In genomic region chr1:69375246-69375645, GRCm38 (mm10) we compare ENCODE assay signal across 26 mouse cellular contexts.
DNase-seq lines count a peak whose midpoint lies in the region; ATAC-seq and TF ChIP-seq lines count a peak whose summit lies in the region.
"Had no signal": no experiment of that assay in that cellular context is flagged by ENCODE, and none has a peak within 500 bp of the region (broad histone marks: within the 10 kb centered on the region; RNA-seq: fewer than 3 reads in every experiment).

No protein-coding gene starts in this region.

- H3K4me2 ChIP-seq in heart, embryonic 13.5 days, result no peak overlapping the region
- peak overlapping the region; percentile 5 for H3K4me2 ChIP-seq in myocyte (ENCODE audit: low read depth)
- H3K4me2 ChIP-seq: forebrain, embryonic 12.5 days; forebrain, embryonic 15.5 days; heart, embryonic 11.5 days; heart, embryonic 15.5 days; hindbrain, embryonic 14.5 days had no signal

- no peak overlapping the region for H3K9ac ChIP-seq in heart, embryonic 13.5 days
- H3K9ac ChIP-seq: forebrain, embryonic 12.5 days; forebrain, embryonic 15.5 days; heart, embryonic 15.5 days; hindbrain, embryonic 14.5 days had no signal

- H3K36me3 ChIP-seq in heart, embryonic 13.5 days, result no peaks in the 10 kb centered on the region
- H3K36me3 ChIP-seq in heart, embryonic 10.5 days, result no peaks in the 10 kb centered on the region; the same call in 1 of the 2 replicates
- H3K36me3 ChIP-seq in myocyte (ENCODE audit: control insufficient read depth, insufficient read depth), result no peaks in the 10 kb centered on the region
- H3K36me3 ChIP-seq: forebrain, embryonic 12.5 days; forebrain, embryonic 15.5 days; heart, embryonic 15.5 days had no signal

- 5% methylated on average over 1 of the region's 1 CpGs for WGBS in heart, embryonic 13.5 days
- 10% methylated on average over 1 of the region's 1 CpGs for WGBS in heart, embryonic 10.5 days

- no peak overlapping the region for H3K4me3 ChIP-seq in heart, embryonic 13.5 days
- no peak overlapping the region for H3K4me3 ChIP-seq in heart, embryonic 10.5 days
- no peak overlapping the region for H3K4me3 ChIP-seq in myocyte
- H3K4me3 ChIP-seq: forebrain, embryonic 12.5 days; forebrain, embryonic 15.5 days; heart, adult 2 months; heart, embryonic 15.5 days had no signal

- no peaks in the 10 kb centered on the region for H3K79me2 ChIP-seq in myocyte (ENCODE audit: control insufficient read depth, insufficient read depth)

- no peak overlapping the region for H3ac ChIP-seq in myocyte (ENCODE audit: control insufficient read depth, insufficient read length)

- DNase-seq in heart, embryonic 10.5 days (ENCODE audit: low spot score), result no peak
- peak; percentile 19 for DNase-seq in adipocyte (ENCODE audit: low spot score)
- DNase-seq in cerebellum, postnatal 14 days, result no peak
- DNase-seq in thymus, postnatal 25 days, result no peak
- DNase-seq: adrenal gland, adult 8-10 months; adrenal gland, postnatal 25 days; cerebellum, adult 11-12 months; cerebellum, adult 8-10 months; cerebellum, postnatal 10 days; gastrocnemius, postnatal 10 days; gastrocnemius, postnatal 36 days; heart, adult 2 months; heart, postnatal 10 days; heart, postnatal 36 days; kidney, adult 18-20 months had no signal

- peaks cover 12% of the 10 kb centered on the region for H3K4me1 ChIP-seq in heart, embryonic 13.5 days
- peaks cover 5% of the 10 kb centered on the region; the same call in 1 of the 2 replicates for H3K4me1 ChIP-seq in heart, embryonic 10.5 days
- H3K4me1 ChIP-seq: forebrain, embryonic 12.5 days; forebrain, embryonic 15.5 days had no signal

- peaks cover 17% of the 10 kb centered on the region for H3K9me3 ChIP-seq in heart, embryonic 13.5 days
- H3K9me3 ChIP-seq in heart, embryonic 10.5 days, result peaks cover 13% of the 10 kb centered on the region; the same call in 1 of the 2 replicates
- H3K9me3 ChIP-seq: forebrain, embryonic 15.5 days; heart, embryonic 15.5 days had no signal

- H3K27ac ChIP-seq in heart, embryonic 13.5 days (replicated peaks), result 0 out of 2 replicates have a peak overlapping the region, but pooled peaks have one; percentile 32
- no peak overlapping the region for H3K27ac ChIP-seq in heart, embryonic 10.5 days
- H3K27ac ChIP-seq: forebrain, embryonic 12.5 days; forebrain, embryonic 15.5 days; heart, adult 2 months; heart, embryonic 15.5 days; hindbrain, embryonic 14.5 days; hindbrain, postnatal 0 days had no signal

- TF ChIP-seq POLR2A in myocyte (IDR thresholded peaks at IDR 0.05; ENCODE audit: insufficient read length, low read depth), result no peak

- ATAC-seq in heart, embryonic 13.5 days (ENCODE audit: extremely low read depth, insufficient number of reproducible peaks, low FRiP score, low TSS enrichment), result no peak
- ATAC-seq: CD4-positive, CD25-positive, alpha-beta regulatory T cell, adult 4 months; forebrain, embryonic 15.5 days; hindbrain, postnatal 0 days; inflammation-experienced regulatory T-cells, adult 6 months; intestine, embryonic 16.5 days had no signal

- no peaks in the 10 kb centered on the region for H3K27me3 ChIP-seq in heart, embryonic 13.5 days (replicated peaks)
- no peaks in the 10 kb centered on the region for H3K27me3 ChIP-seq in heart, embryonic 10.5 days (ENCODE audit: insufficient read depth, poor library complexity, severe bottlenecking)
- H3K27me3 ChIP-seq in myocyte (ENCODE audit: control insufficient read depth, insufficient read depth, insufficient read length), result no peaks in the 10 kb centered on the region
- H3K27me3 ChIP-seq: forebrain, embryonic 12.5 days; forebrain, embryonic 15.5 days; heart, embryonic 15.5 days had no signal

TF ChIP-seq in myocyte, 11 proteins besides CTCF, POLR2A, EP300 and RAD21:
- 0 out of 2 replicates have a peak, but pooled peaks have one; percentile 39 for TF ChIP-seq CEBPB (IDR thresholded peaks at IDR 0.05; ENCODE audit: insufficient read depth, poor library complexity, severe bottlenecking)
- no peak for TF ChIP-seq MAX (IDR thresholded peaks at IDR 0.05; ENCODE audit: low read depth)
